Mouse (Mus musculus) G1E (cell line): ENCODE measurements at regions not wholly inside any gene's neighbourhood (a gene's known extent, or its start where the extent isn't known, plus 50 kb on each side); places are given as distances from the start of the nearest gene placed in this dataset.

Source experiments
- CTCF ChIP-seq: IDR thresholded peaks from 2 replicates; pipeline ENCODE4 v1.5.1; 2012; ENCODE audit warnings: low read depth, low read length, inconsistent platforms, mixed read lengths
- GATA1 ChIP-seq: IDR thresholded peaks from 2 replicates; pipeline ENCODE4 v1.6.1; 2012; ENCODE audit warnings: borderline replicate concordance, low read length, inconsistent platforms, mixed read lengths
- GATA2 ChIP-seq: IDR thresholded peaks from 2 replicates; pipeline ENCODE4 v1.6.1; 2012; ENCODE audit warnings: low read depth, low read length, inconsistent platforms, borderline replicate concordance

DNA sequence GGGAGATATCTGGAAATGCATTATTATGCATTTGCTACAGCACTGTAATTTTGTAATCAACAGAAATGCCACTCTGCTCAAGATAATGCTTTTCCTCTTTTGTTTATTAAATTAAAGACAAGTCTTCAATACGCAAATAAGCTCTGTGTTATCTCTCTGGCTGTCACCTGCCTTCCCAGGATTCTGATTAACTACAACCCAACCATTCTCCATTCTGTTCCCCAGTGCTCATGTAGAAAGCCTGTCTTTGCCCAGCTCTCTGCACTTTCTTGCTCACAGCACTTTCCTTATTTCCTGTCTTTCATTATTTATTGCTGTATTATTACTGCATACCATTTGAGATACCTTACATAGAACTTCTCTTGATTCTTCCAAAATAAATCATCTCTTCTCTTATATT, 525.6 kb downstream of the Cd109 start:
- no peak for TF ChIP-seq GATA2
- no peak for TF ChIP-seq GATA1
- no peak for TF ChIP-seq CTCF
